Mouse (Mus musculus): ENCODE measurements at regions not wholly inside any gene's neighbourhood (a gene's known extent, or its start where the extent isn't known, plus 50 kb on each side); places are given as distances from the start of the nearest gene placed in this dataset.
"Not testable (repeated sequence)": the region's sequence is repeated elsewhere in the genome, so short reads cannot be mapped to it uniquely, and the experiment has no call there.

- no peak for DNase-seq
These were observed 199.9 kb downstream of the Dph6 start for GRCm38 (mm10) chr2:114454901-114455300.

- DNase-seq: no peak
These were observed 204.6 kb downstream of the Dph6 start for GRCm38 (mm10) chr2:114450185-114450584.

GRCm38 (mm10) chr2:114443801-114444200 lies 211.0 kb downstream of the Dph6 start:
- no peak for DNase-seq

- DNase-seq: no peak
These were observed 213.8 kb downstream of the Dph6 start for GRCm38 (mm10) chr2:114440943-114441342.

- DNase-seq: no peak
These were observed 215.1 kb downstream of the Dph6 start for GRCm38 (mm10) chr2:114439668-114440067.

- no peak for DNase-seq
These were observed 216.7 kb downstream of the Dph6 start for GRCm38 (mm10) chr2:114438048-114438447.

GRCm38 (mm10) chr2:114427426-114428157 lies 226.3 kb upstream of the Zfp770 start:
- DNase-seq: peak; percentile 71

GRCm38 (mm10) chr2:114419346-114419745 lies 218.1 kb upstream of the Zfp770 start:
- DNase-seq: no peak

- no peak for DNase-seq
These were observed 211.7 kb upstream of the Zfp770 start for GRCm38 (mm10) chr2:114413013-114413412.

GRCm38 (mm10) chr2:114411940-114412715 lies 210.9 kb upstream of the Zfp770 start:
- no peak for DNase-seq

- no peak for DNase-seq
These were observed 209.4 kb upstream of the Zfp770 start for GRCm38 (mm10) chr2:114410717-114411116.

- no peak for DNase-seq
These were observed 208.3 kb upstream of the Zfp770 start for GRCm38 (mm10) chr2:114409542-114409941.

GRCm38 (mm10) chr2:114407408-114407807 lies 206.1 kb upstream of the Zfp770 start:
- no peak for DNase-seq

GRCm38 (mm10) chr2:114384566-114384965 lies 183.3 kb upstream of the Zfp770 start:
- DNase-seq: no peak

- DNase-seq: no peak
These were observed 177.7 kb upstream of the Zfp770 start for GRCm38 (mm10) chr2:114378844-114379533.

- no peak for DNase-seq
These were observed 172.2 kb upstream of the Zfp770 start for GRCm38 (mm10) chr2:114373476-114373875.

GRCm38 (mm10) chr2:114353876-114354275 lies 152.6 kb upstream of the Zfp770 start:
- not testable (repeated sequence) for DNase-seq

- no peak for DNase-seq
These were observed 139.5 kb upstream of the Zfp770 start for GRCm38 (mm10) chr2:114340578-114341293.

- DNase-seq: no peak
These were observed 100.5 kb upstream of the Zfp770 start for GRCm38 (mm10) chr2:114301746-114302145.

- DNase-seq: peak; percentile 10
These were observed 93.8 kb upstream of the Zfp770 start for GRCm38 (mm10) chr2:114295110-114295509.

- peak; percentile 47 for DNase-seq
These were observed 90.1 kb upstream of the Zfp770 start for GRCm38 (mm10) chr2:114291387-114291786.

- no peak for DNase-seq
These were observed 74.3 kb upstream of the Zfp770 start for GRCm38 (mm10) chr2:114275536-114275935.

Measured in lung, postnatal 36 days (tissue).